Mouse (Mus musculus) hindbrain, postnatal 0 days (tissue): ENCODE results near the gene Tor1aip2. TPM values are rescaled to one million over a fixed set of nuclear protein-coding genes. Genes with fewer than 3 reads are reported as not detected.

Experiments
- ATAC-seq: fragments of 200-750 bp; cut with Nextera tagmentation; 2 replicates; pipeline ENCODE4 v1.8.0; 2017; ENCODE audit warnings: mild to moderate bottlenecking, moderate TSS enrichment, moderate library complexity
- DNase-seq: peaks from one replicate; pipeline ENCODE4 v3.0.0-alpha.2; 2015; ENCODE audit warnings: low spot score
- H3K27ac ChIP-seq: fragments of 300-500 bp; sonication (generic); 2 replicates; pipeline ENCODE4 v1.5.1; 2014; ENCODE audit warnings: mild to moderate bottlenecking
- H3K27me3 ChIP-seq: fragments of 300-500 bp; sonication (generic); 2 replicates; pipeline ENCODE4 v1.6.1; 2014; ENCODE audit warnings: low read length, mixed read lengths; ENCODE audit not compliant: insufficient read depth
- H3K36me3 ChIP-seq: fragments of 300-500 bp; sonication (generic); 2 replicates; pipeline ENCODE4 v1.6.1; 2014; ENCODE audit warnings: low read length, mixed read lengths; ENCODE audit not compliant: insufficient read depth
- H3K4me1 ChIP-seq: fragments of 300-500 bp; sonication (generic); 2 replicates; pipeline ENCODE4 v1.6.1; 2014; ENCODE audit warnings: antibody characterized with exemption, low read length, mixed read lengths; ENCODE audit not compliant: insufficient read depth
- H3K4me2 ChIP-seq: fragments of 300-500 bp; sonication (generic); 2 replicates; pipeline ENCODE4 v1.6.1; 2014; ENCODE audit warnings: low read depth, mild to moderate bottlenecking, low read length, moderate library complexity, mixed read lengths
- H3K4me3 ChIP-seq: fragments of 300-500 bp; sonication (generic); 2 replicates; pipeline ENCODE4 v1.5.1; 2014; ENCODE audit warnings: low read length
- H3K9ac ChIP-seq: fragments of 300-500 bp; sonication (generic); replicated peaks from 2 replicates; pipeline ENCODE4 v1.6.1; 2014; ENCODE audit warnings: mild to moderate bottlenecking, low read length, moderate library complexity, mixed read lengths
- H3K9me3 ChIP-seq: fragments of 300-500 bp; sonication (generic); 2 replicates; pipeline ENCODE4 v1.6.1; 2016; ENCODE audit warnings: low read length, mixed read lengths
- CTCF ChIP-seq: IDR thresholded peaks from 2 replicates; pipeline ENCODE4 v1.5.1; 2016; ENCODE audit warnings: antibody characterized with exemption, control low read depth, low read depth
- WGBS: fragments of 180-500 bp; shearing (Covaris S2); extraction: QIAGEN DNeasy Blood & Tissue Kit; methylation state at CpG from one replicate; pipeline ENCODE4 v1.1.7; 2014; 5-methylcytosine and 5-hydroxymethylcytosine counted together
- polyA plus RNA-seq: library from polyadenylated mRNA; unstranded; fragments of >200 nt; fragmentation: Nextera tagmentation; extraction: Ambion mirVana; gene quantifications from 2 replicates; pipeline ENCODE4 v1.2.1, GENCODE M21; 2015
- total RNA-seq: library from RNA; depleted of rRNA; stranded (reverse); fragments of >200 nt; gene quantifications from 2 replicates; pipeline ENCODE4 v1.2.3, GENCODE M21; 2014

Gene Tor1aip2
- total and polyA plus RNA-seq, 2 experiments from 2014 or later: 52.1 to 69.4 TPM

DNA sequence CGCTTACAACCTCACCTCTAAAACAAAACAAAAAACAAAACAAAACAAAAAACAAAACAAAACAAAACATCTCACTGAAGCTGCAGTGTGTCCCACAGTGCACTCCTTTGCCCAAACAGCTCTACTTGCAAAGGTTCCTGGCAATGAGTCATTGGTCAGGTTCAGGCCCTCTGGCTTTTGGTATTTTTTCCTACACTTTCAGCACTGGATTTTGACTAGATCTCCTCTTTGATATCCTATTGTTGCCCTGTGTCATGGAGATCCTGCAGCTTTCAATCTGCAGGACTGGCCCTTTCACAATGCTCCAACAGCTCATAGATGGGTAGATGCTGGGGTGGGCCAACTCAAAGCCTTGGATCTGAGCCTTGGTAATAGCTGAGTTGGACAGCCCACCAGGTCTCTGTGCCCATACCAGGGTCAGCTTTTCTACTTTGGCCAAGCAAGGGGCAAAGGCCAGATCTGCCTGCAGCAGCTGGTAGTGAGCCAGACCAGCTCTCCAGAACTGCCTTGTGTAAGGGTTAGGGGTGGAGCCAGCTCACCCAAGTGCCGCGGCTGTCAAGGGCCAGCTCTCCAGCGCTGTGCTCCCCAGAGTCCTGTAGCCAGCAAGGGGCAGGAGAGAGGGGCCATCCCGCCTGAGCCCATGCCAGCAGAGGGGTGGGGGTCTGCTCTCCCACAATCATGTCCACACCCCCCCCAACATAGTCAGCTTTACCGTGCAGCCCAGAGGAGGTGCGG lies 31.8 kb upstream of the Tor1aip2 start:
- no peak overlapping the region for H3K27ac ChIP-seq
- no peak overlapping the region for H3K9ac ChIP-seq
- ATAC-seq: peak; percentile 47; the same call in 1 of the 2 replicates
- TF ChIP-seq CTCF: no peak
- H3K27me3 ChIP-seq: no peaks in the 10 kb centered on the region
- no peaks in the 10 kb centered on the region for H3K9me3 ChIP-seq
- WGBS: 75% methylated on average over 7 of the region's 7 CpGs
- DNase-seq: peak; percentile 3
- no peak overlapping the region for H3K4me2 ChIP-seq
- H3K4me1 ChIP-seq: no peaks in the 10 kb centered on the region
- no peak overlapping the region for H3K4me3 ChIP-seq
- peaks cover 15% of the 10 kb centered on the region; the same call in 1 of the 2 replicates for H3K36me3 ChIP-seq

DNA sequence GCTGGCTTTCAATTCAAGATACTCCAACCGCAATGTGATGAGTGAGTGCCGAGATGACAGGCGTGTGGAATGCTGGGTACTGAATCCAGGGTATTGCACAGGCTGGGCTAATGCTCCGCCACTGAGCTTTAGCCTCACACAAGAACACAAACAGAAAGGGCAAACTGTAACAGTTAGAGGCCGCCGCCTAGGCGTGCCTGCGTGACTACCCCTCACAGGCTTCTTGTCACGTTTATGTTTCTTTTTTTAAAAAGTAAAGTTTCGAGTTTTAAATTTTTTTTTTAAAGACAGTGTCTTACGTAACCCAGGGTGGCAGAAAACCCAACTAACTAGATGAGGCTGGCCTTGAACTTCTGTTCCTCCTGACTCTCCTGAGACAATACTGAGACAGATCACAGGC lies 29.3 kb upstream of the Tor1aip2 start:
- Histone ChIP-seq H3K9ac (no peak overlapping the region), H3K9me3 (no peaks in the 10 kb centered on the region), H3K27me3 (no peaks in the 10 kb centered on the region), H3K4me2 (no peak overlapping the region), H3K27ac (no peak overlapping the region), H3K36me3 (peaks cover 15% of the 10 kb centered on the region; the same call in 1 of the 2 replicates), H3K4me1 (no peaks in the 10 kb centered on the region), H3K4me3 (no peak overlapping the region)
- 94% methylated on average over 11 of the region's 11 CpGs for WGBS
- no peak for ATAC-seq
- no peak for TF ChIP-seq CTCF
- no peak for DNase-seq

DNA sequence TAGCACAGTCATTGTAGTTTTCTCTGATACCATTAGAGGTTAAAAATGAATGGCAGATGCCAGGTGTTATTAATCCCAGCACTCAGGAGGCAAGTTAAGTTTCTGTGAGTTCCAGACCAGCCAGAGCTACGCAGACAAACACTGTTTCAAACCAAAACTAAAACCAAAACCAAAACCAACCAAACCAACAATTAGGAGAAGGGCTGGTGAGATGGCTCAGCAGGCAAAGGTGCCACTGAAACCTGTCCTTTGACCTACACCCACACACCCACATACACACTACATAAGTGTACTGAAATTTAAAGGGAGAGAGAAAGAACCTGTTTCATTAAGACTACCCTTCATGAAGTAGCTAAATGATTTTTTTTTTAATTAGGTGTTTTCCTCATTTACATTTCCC lies 26.2 kb upstream of the Tor1aip2 start:
- Histone ChIP-seq H3K36me3 (peaks cover 24% of the 10 kb centered on the region), H3K4me1 (no peaks in the 10 kb centered on the region)
- 100% methylated on average over 1 of the region's 1 CpGs for WGBS

DNA sequence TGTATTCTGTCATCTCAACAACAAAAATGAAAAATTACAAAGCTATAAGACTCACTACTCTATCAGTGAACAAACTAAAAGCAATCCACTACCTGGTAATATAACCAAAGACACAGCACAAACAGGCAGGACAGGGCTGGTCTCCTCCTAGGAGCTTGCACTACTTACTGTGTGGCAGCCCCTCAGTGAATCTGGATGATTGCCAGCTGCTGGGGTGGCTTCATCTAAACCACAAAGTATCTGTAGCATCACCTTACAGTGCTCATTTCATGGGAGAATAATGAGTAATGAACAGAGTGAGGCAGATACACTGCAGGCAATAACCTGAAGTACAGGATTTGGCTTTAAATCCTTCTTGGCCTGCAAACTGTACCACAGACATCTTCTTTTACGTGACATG lies 15.4 kb upstream of the Tor1aip2 start:
- 94% methylated on average over 1 of the region's 1 CpGs for WGBS
- no peak overlapping the region for H3K4me2 ChIP-seq
- peaks cover 15% of the 10 kb centered on the region for H3K36me3 ChIP-seq
- H3K4me3 ChIP-seq: no peak overlapping the region
- no peaks in the 10 kb centered on the region for H3K27me3 ChIP-seq
- H3K9ac ChIP-seq: no peak overlapping the region
- no peak for TF ChIP-seq CTCF
- no peak for ATAC-seq
- H3K9me3 ChIP-seq: no peaks in the 10 kb centered on the region
- no peak for DNase-seq
- H3K4me1 ChIP-seq: no peaks in the 10 kb centered on the region
- H3K27ac ChIP-seq: no peak overlapping the region

More for the DNA sequence above, 26.2 kb upstream of the Tor1aip2 start:
- ATAC-seq (no peak), DNase-seq (no peak)
- Histone ChIP-seq H3K9ac (no peak overlapping the region), H3K4me2 (no peak overlapping the region), H3K27ac (no peak overlapping the region), H3K27me3 (no peaks in the 10 kb centered on the region), H3K9me3 (no peaks in the 10 kb centered on the region), H3K4me3 (no peak overlapping the region)
- TF ChIP-seq CTCF: no peak

DNA sequence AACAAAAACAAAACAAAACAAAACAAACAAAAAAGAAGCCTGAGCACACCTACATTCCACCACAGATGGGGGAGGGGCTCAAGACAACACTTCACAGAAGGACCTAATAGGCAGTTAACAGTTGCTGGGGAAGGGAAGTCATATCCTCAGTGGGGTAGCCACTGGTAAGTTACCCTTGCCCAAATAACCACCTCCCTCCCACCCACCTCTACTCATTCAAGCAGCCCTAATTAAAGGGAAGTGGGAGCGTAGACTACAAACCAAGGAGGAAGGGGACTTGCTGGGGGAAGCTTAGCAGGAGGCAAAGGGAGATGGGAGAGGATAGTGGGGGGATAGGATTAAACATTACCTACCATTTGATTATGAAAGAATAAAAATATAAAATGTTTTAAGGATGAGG lies 14.8 kb upstream of the Tor1aip2 start:
- Histone ChIP-seq H3K27ac (no peak overlapping the region), H3K4me2 (no peak overlapping the region), H3K4me1 (no peaks in the 10 kb centered on the region), H3K27me3 (no peaks in the 10 kb centered on the region), H3K4me3 (no peak overlapping the region), H3K9ac (no peak overlapping the region), H3K9me3 (no peaks in the 10 kb centered on the region), H3K36me3 (peaks cover 15% of the 10 kb centered on the region)
- no peak for ATAC-seq
- WGBS: 85% methylated on average over 1 of the region's 1 CpGs
- DNase-seq: no peak
- TF ChIP-seq CTCF: no peak

DNA sequence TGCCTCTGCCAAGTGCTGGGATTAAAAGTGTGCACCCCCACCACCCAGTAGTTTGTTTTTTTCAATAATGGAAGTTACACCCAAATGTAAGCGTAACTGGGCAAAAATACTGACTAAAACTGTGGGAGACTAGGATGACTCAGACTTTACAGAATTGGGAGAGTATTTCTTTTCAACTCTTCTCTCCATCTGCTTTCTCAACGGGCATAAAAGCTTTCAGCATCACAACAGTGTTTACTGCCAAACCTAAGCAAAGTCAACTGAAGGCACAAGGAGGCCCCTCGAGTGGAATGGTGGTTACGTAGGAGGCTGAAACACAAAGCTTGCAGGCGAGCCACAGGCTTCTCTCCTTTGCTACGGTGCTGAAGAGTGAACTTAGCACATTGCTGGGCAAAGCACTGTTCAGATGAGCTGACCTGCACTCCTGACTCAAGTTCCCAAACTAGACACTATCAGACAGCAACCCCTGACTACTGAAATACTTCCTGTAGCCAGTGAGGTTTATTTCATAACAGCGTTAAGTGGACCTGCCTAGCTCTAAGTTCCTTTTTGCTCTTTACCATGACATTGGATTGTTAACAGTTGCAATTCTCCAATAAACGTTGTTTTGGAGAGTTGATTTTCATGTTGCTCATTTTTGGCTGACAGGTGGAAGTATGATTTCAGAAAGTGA lies 10.2 kb upstream of the Tor1aip2 start:
- Histone ChIP-seq H3K27me3 (no peaks in the 10 kb centered on the region), H3K9ac (no peak overlapping the region), H3K9me3 (no peaks in the 10 kb centered on the region), H3K27ac (no peak overlapping the region), H3K4me3 (no peak overlapping the region), H3K4me1 (no peaks in the 10 kb centered on the region), H3K4me2 (no peak overlapping the region), H3K36me3 (peaks cover 7% of the 10 kb centered on the region; the same call in 1 of the 2 replicates)
- DNase-seq: no peak
- no peak for ATAC-seq
- no peak for TF ChIP-seq CTCF
- WGBS: 86% methylated on average over 8 of the region's 8 CpGs

DNA sequence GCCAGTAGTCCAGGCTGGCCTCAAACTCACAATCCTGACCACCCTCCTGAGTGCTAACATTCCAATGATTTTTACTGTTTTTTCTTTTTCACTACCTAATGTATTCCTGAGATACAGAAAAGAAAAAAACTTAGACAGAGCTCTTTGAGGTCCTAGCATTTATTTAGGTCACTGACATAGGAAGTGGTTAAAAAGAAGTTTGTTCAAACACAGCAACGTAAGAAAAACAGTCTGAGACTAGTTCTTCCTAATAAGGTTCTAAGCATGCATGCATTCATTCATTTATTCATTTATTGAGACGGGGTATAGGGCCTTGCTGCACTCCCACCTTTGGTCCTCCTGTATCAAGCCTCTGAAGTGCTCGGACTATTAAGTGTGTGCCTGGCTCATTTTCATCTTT lies 7.4 kb upstream of the Tor1aip2 start:
- WGBS: 92% methylated on average over 3 of the region's 3 CpGs
- Histone ChIP-seq H3K27me3 (no peaks in the 10 kb centered on the region), H3K4me2 (no peak overlapping the region), H3K4me3 (no peak overlapping the region), H3K9me3 (no peaks in the 10 kb centered on the region), H3K27ac (no peak overlapping the region), H3K36me3 (peaks cover 21% of the 10 kb centered on the region; the same call in 1 of the 2 replicates), H3K9ac (no peak overlapping the region), H3K4me1 (no peaks in the 10 kb centered on the region)
- no peak for TF ChIP-seq CTCF
- no peak for ATAC-seq
- no peak for DNase-seq
